Mouse (Mus musculus) left cerebral cortex, postnatal 25 days (tissue): ENCODE results near the gene Impg1. TPM values are rescaled to one million over a fixed set of nuclear protein-coding genes. Genes with fewer than 3 reads are reported as not detected.
A peak's percentile ranks its signal among the peaks of the same experiment; 100 is the strongest.

ENCODE experiments used
- DNase-seq, 2 experiments: peaks; one replicate each; pipeline ENCODE4 v3.0.0; 2022; ENCODE audit warnings: low spot score in 2 of 2, mixed read lengths in 1 of 2
- intact Hi-C: fragments of 180-260 bp; cut with DNase I; formaldehyde crosslinking; loops from one replicate; pipeline ENCODE4 v1.15.1; 2025
- total RNA-seq, 2 experiments: library from RNA; stranded (reverse); gene quantifications; 2 replicates each; pipeline ENCODE4 v1.2.3; 2021

The Impg1 gene
- under 1 TPM; 0.16 to 0.34 TPM for total RNA-seq

DNA sequence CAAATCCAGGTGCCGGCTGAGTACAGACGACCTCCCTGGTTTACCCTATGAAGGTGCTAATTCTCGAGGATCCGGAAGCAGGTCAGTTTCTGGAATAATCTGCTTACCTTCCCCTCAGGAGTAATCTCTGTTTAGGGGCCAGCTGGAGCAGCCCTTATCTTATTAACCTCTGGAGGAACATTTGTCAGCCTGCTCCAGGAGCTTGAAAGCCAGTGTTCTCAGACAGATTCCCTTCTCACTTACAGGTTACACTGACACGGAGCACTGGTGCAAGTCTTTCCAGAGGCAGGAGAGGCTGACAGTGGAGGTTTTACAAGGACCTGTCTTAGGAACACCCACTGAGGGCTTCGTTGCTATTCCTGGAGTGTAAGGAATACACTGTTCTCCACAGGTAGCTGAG, at the start of gene Impg1:
Gene Impg1 (minus strand): TSS at position 101 of the 400 bp plus-strand sequence.
- DNase-seq = no peak
- intact Hi-C loops = no loop called here

DNA sequence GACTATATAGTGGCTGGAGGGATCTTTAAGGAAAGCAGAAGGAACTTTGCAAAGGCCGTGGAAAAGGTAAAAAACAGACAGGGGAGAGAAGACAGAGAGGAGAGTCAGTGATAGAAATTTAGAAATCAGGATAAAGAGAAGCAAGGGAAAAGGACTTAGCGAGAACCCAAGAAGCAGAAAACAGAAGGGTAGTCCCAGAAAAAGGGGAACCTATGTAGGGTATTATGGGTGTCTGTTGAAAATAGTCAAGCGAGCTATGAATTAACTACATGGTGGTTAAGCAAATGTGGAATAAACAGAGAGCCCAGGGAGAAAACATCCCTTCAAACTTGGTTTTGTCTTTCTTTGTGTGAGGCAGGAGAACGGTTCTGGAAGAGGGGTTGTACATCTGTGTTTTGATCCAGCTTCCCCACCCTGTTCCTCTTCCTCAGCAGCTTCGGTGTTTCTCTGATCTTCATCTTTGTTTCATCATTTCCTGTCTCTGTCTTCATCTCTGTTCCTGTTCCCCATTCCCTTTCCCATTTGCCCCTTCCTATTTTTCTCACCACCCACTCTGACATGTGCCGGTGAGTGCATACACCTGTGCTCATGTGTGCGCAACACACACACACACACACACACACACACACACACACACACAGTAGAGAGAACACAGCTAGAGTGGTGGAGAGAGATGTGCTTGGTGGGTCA, 44.3 kb upstream of the Impg1 start:
- DNase-seq = no peak
- intact Hi-C loops = no loop called here

DNA sequence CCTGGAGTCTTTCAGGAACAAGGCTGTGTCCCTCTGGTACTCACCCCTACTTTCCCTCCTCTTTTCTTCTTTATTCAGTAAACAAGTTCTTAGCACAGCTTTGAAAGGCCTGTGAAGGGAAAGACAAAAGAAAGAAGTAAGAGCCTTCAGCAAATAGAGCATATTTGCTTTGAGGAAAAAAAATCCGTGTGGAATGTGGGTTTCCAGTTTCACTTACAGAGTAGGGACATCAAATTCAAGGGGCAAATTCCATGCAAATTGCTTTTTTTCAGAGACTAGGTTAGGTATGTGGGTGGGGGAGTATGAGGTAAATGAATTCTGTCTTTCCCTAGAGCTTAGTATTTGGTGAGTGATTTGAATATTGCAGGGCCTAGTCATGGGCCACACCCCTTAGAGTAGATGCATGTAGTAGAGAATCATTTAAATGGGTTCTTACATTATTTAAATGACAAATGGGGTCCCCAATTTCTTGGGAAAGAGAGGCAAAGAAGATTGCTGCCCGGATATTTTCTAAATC, 39.3 kb upstream of the Impg1 start:
- intact Hi-C loops = no loop called here
- no peak for DNase-seq

DNA sequence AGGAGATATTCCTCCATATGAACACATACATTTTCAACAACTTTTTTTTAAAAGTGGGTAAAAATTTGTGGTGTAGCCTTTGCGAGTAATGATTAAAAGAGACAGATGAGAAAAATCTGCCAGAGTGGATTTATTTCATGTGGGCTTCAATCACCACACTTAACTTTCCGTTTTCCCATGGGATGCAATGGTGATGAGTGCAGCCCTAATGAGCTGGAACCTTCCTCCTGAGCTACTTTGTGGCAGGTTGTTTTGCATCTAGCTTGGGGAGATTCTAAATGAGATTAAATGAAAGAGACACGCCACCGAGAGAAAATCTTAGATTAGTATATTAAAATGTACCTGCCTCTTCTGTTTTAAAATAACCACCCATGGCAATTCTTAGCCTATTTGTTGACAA, 26.3 kb upstream of the Impg1 start:
- intact Hi-C loops = no loop called here
- DNase-seq = no peak

DNA sequence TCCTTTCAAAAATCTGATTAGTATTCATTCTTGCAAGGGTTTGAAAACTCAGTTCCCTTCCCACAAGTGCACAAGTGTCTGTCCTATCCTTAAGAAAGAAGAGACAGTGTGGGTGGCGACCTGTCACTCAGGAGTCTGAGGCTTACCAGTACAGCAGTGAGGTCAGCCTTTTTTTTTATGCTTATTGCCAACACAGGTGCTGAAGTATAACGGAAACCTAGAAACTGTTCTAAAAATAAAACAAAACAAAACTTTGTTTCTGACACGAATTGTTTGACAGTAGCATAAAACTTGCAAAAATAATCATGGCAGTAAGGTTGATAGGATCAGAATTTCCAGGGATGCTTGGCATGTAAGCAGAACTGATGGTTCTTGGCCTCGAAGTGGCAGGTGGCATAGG, 4.9 kb downstream of the Impg1 start:
- no peak for DNase-seq
- intact Hi-C loops = no loop called here

DNA sequence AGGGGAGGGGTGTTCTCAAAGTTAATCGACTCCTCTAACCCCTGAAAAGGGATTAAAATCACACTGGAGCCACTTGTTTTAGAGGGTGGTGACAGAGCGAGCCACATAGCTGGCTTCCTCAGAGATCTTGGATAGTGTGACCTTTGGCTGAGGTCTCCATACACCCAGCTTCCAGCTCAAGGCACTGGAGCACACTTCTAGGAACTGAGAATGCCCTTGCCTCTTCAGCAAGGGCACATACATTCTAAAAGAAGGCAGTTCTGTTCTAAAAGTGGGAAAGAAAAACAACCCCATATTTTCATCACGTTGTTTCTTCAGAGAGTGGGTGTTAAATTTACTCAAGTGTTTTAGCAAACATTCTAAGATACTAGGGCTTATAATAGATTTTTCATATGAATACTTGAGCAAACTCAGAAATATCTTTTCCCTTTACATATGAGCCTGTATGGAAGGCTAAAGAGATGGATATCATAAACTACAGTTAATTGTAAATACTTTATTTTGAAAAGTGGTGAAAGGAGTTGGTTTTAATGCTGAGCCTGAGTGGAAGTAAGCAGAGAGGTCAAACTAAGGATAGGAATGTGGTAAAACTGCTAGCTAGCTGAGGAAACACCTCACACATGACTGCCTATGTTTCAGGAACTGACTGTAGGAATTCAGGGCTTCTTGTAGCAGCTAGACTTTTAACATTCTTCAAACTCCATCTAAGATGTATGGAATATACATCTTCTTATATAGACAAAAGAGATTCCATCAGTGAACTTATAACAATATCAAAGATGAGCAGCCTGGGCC, 14.6 kb downstream of the Impg1 start:
- intact Hi-C loops = no loop called here
- DNase-seq = no peak

DNA sequence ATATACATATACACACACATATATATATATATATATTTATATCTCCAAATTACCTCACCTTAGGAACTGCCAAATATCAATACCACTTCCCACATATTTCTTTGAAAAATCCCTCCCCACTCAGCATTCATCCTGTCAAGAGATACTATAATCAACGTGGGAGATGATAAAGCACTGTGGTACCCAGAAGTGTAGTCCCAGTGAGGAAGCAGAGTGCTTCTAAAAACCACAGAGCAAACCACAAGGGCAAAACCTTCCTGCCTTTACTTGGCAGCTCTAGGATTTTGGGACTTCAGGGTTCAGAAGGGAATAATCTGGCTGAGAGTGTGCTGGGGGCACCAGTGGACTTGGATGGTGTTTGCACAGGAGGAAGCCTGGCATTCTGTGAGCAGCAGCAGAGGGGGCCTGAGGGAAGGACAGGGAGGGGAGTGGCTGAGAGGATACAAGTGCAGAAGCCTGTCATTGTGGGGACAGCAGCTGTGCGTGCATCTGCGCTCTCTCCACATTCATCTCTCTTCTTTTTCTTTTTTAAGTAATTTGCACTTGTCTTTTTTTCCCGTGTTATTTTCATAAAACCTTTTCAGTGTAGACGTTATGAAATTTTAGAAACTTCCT, 24.1 kb downstream of the Impg1 start:
- intact Hi-C loops = no loop called here
- DNase-seq = no peak

DNA sequence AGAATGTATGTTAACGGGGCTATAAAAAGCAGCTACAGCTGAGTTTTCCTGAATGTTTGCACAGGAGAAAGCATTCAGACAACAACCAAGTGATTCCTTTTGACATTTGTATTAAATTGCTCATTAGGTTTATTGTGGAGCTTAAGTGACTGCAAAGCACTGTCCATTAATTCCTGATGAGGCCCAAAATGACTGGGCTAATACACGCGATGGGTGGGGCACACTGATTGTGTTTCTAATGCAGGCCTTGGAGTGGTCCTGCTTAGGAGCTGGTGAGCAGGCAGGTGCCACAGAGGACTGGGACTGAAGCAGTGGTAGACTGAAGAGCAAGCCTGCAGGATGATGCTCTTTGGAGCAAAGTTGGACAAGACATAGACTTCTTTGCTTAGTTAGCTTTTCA, 73.9 kb downstream of the Impg1 start:
- DNase-seq = no peak
- intact Hi-C loops = no loop called here

DNA sequence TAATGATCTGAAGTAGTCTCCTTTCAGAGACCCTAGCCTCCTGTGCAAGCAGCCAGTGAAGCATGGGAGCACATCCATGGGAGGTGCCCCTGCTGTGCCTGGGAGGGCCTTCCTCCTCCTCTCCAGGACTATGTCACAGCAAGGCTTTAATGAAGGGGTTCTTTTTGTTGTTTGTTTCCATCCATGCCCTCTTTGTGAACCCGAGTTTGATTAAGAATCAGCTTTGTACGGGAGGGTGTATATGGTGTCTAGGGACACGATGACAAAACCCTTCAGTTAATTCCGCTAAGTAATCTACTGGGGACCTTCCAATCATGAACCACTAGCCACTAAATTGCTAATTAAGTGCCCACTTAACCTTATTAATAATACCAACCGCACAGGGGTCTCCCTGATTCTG, 74.3 kb downstream of the Impg1 start:
- intact Hi-C loops = no loop called here
- DNase-seq = no peak

DNA sequence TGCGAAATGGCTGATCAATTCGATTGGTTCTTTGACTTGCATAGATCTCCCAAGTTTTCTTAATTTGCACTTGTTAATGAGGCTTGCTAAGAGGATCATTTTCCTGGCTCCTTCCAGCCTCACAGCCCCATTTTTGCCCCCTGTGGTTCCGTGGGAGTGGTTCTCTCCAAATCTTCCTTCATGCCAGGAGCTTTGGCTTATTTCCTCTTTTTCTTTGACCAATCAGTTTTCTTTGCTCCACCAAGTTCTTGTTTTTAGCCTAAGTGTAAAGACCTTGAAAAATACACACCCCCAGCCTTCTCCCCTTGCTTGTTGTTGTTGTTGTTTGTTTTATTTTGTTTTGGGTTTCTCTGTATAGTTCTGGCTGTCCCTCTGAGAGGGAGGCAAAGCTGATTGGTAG, 77.4 kb downstream of the Impg1 start:
- intact Hi-C loops = no loop called here
- DNase-seq = no peak

DNA sequence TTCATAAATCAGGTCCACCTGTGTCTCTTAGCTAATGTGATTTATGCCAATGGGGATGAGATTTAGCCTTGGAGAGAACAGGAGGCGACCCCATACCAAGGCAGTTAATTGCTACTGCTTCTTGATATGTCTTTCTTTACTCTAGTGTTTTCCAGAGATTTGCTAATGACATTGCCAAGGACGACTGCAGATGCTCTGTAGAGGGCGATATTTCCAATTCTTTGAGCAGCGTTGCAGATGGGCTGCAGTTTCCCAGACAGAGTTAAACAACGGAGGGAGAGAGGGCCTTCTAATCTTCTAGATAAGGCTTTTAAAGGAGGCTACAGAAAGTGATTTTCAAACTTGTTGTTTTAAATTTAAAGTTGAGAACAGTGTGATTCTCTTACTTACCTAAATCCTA, 78.8 kb downstream of the Impg1 start:
- DNase-seq = peak in 1 of 2 experiments; percentile 19
- intact Hi-C loops = no loop called here

DNA sequence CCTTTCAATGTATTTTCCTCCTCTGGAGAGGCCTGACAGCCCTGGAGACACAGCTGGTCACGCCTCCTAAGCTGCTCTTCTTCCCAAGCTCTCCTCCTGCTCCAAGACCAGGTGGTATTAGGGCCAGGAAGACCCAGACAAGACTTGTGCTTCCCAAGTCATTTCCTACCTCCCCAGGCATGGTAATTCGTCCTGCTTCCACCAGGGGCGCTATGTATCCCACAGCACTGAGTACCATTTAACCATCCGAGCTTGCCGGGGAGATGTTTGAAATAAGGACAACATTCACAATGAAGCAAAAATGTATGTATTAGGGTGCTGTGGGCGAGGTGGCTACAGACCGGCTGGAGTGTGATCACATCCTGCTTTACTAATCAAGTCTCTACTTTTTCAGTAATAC, 79.3 kb downstream of the Impg1 start:
- intact Hi-C loops = no loop called here
- DNase-seq = peak in 1 of 2 experiments; percentile 13

DNA sequence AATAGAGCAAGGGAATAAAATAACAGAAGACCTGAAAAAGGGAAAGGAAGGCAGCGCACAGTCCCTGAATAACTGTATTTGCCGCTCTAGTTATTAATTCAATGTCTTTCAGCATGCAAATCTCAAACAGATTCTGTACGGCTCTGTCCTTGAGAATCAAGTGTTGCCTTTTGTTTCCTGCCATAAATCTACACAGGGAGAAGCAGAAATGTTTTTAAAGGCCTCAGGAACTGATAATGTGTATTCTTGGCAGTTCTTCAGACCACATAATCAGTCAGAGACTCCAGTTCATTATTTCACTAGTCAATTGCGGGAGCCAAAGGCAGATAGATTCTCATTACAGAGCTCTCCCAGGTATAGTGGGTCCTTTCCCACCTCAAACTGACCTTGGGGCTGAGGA, 82.6 kb downstream of the Impg1 start:
- intact Hi-C loops = no loop called here
- DNase-seq = no peak

DNA sequence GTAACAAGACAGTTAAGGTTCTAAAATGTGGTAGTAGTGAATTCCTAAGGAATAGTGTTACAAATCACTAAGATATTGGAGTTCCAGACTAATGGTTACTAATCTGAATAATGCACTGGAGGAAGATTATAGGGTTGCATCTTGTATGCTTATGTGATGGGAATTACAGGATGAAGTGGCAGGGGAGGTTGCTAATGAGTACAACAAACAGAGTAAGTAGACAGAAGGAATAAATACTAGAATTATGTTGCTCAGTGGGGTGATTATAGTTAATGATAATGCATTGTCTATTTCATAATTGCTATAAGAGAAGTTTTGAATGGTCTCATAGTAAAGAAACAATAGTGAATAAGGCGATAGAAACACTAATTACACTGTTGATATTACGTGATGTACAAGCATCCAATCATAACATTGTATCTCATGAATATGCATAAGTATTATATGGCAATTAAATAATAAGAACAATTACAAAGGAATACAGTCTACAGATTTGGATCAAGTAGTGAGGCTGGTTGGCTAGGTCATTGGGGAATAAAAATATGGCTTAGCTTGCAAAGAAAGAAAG, 85.1 kb downstream of the Impg1 start:
- intact Hi-C loops = no loop called here
- DNase-seq = no peak

DNA sequence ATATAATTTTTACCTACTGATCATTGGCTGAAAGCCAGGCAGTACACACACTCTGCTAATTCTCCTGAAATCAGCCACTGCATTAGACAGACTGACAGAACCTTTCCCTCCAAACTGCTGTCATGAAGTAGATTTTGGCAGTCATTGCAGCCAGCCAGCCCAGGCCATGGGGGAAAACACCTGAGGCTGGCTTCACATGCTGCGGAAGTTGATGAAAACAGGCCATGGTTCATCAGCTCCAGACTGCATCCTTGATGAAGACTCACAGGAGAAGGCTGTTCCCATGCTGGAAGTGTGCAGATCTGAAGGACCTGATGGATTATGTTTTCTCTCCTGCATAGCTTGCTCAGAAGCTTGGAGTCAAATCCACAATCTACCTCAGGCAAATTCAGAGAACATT, 91.2 kb downstream of the Impg1 start:
- intact Hi-C loops = no loop called here
- DNase-seq = no peak

DNA sequence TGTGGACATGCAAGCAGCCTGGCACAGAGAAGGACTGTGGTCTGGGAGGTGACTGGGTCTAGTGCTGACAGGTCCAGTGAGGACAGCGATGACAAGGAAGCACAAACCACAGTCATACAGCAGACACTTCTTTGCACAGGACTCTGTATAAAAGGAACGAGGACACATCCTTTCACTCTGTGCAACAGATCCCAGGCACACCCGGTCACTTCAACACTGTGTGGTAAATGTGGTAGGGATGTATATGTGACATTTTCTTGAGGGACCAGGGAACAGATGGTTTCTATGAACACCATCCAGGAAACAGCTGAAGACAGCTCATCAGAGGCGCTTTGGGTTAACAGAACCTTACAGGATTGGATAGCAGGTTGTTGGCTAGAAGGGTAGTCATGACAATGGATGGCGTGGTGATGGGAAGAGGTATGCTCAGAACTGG, 92.0 kb downstream of the Impg1 start:
- intact Hi-C loops = no loop called here
- peak in 1 of 2 experiments; percentile 45 for DNase-seq

DNA sequence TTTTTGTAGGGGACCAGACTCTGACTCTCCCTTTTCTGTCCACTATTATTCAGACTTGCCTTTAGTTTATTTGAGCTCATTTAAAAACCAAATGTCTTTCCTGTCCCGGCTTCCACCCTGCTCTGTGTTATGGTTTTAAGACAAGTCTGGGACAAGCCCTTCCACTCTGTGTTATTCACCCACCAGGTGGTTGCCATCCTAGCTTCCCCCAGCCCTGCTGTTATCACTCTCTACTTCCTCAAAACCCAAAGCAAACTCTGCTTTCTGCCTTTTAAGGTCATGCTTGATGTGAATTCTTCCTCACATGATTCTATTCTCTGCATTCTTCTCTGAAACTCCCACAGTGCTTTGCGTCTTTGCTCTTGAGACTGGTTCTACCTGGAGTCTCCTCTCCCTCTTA, 96.6 kb downstream of the Impg1 start:
- no peak for DNase-seq
- intact Hi-C loops = no loop called here

DNA sequence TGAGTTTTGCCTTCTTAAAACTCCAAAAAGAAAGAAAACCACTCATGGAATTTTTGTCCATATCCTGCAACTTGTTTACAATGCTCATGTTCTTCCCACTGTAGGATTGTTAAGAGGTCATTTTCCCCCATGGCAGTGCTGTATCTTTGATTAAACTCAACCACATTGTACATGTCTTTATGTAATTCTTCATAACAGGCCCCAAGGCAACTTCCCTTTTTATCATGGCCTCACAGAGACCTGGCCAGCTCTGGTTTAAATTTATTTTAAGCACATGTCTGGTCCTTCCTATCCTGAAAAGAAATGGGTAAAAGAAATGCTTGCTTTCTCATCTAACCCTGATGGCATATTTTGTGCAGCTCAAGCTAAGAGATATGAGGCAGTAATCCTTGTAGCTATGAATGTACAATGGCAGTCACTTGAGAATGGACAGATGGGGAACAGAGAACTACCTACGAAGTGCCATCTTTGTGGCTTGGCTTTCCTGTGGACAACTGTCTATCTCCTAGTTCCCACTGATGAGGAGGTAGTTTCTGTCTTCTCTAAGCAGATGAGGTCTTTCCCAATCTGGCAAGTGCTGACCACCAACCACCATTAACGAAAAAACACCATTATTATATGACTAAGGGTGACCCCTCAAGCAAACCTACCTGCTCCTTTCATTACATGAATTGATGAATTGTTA, 97.6 kb downstream of the Impg1 start:
- intact Hi-C loops = no loop called here
- no peak for DNase-seq

DNA sequence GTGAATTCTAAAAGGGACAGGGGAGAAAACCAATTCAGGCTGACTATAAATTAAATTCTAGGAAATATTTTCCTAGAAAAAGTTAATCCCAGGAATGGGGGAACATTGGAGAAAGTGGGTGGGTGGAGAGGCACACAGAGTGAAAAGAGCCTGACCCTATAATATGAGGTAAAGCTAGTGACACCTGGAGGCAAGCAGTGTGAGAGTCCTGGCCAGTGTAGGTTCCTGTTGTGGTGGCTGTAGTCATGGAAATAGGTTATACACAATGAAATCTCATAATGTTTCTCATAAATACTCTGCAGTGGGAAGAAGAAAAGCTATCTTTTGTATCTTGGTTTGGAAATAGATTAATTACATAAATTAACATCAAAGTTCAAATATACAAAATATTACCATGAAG, 105.2 kb downstream of the Impg1 start:
- DNase-seq = no peak
- intact Hi-C loops = no loop called here
